14 mouse cellular contexts compared by ENCODE assay signal in genomic region chr7:6145423-6146188, GRCm38 (mm10). TPM values are rescaled to one million over a fixed set of nuclear protein-coding genes. Genes with fewer than 3 reads are reported as not detected.
DNase-seq lines count a peak whose midpoint lies in the region; ATAC-seq lines count a peak whose summit lies in the region.
"Had no signal": no experiment of that assay in that cellular context is flagged by ENCODE, and none has a peak within 500 bp of the region (broad histone marks: within the 10 kb centered on the region; RNA-seq: fewer than 3 reads in every experiment).

No protein-coding gene starts in this region.

- ATAC-seq in heart, embryonic 11.5 days (replicated peaks; ENCODE audit: insufficient number of reproducible peaks, low FRiP score, low TSS enrichment): 0 out of 2 replicates have a peak, but pooled peaks have one; percentile 19
- ATAC-seq in kidney, embryonic 15.5 days (replicated peaks; ENCODE audit: low FRiP score): 0 out of 2 replicates have a peak, but pooled peaks have one; percentile 10
- ATAC-seq in liver, embryonic 13.5 days (ENCODE audit: low read depth): 0 out of 2 replicates have a peak, but pooled peaks have one; percentile 11
- ATAC-seq: forebrain, embryonic 14.5 days had no signal

- DNase-seq in heart, adult 8-10 months (ENCODE audit: low spot score): no peak
- no peak for DNase-seq in kidney, adult 18-20 months
- peak; percentile 32 for DNase-seq in NIH3T3 (ENCODE audit: low read depth)
- DNase-seq in liver, embryonic 13.5 days: no peak
- no peak for DNase-seq in ovary, postnatal 10 days (ENCODE audit: low spot score)
- DNase-seq in urinary bladder, adult 2 months (ENCODE audit: low spot score): no peak
- DNase-seq: heart, postnatal 14 days; layer of hippocampus, postnatal 36 days had no signal

- H3K4me2 ChIP-seq in heart, embryonic 11.5 days: no peak overlapping the region
- H3K4me2 ChIP-seq in kidney, embryonic 15.5 days: no peak overlapping the region
- no peak overlapping the region for H3K4me2 ChIP-seq in liver, embryonic 13.5 days
- H3K4me2 ChIP-seq: lung, embryonic 15.5 days had no signal

- H3K9ac ChIP-seq in heart, embryonic 11.5 days (ENCODE audit: low read depth, low read length): no peak overlapping the region
- H3K9ac ChIP-seq in kidney, embryonic 15.5 days: no peak overlapping the region
- H3K9ac ChIP-seq in liver, embryonic 13.5 days: no peak overlapping the region
- H3K9ac ChIP-seq: lung, embryonic 15.5 days had no signal

- H3K27me3 ChIP-seq in heart, embryonic 11.5 days (ENCODE audit: control insufficient read depth, insufficient read depth, low read length): no peaks in the 10 kb centered on the region
- H3K27me3 ChIP-seq in kidney, embryonic 15.5 days: no peaks in the 10 kb centered on the region
- no peaks in the 10 kb centered on the region for H3K27me3 ChIP-seq in liver, embryonic 13.5 days
- H3K27me3 ChIP-seq: lung, embryonic 15.5 days had no signal

- no peak overlapping the region for H3K4me3 ChIP-seq in heart, embryonic 11.5 days (ENCODE audit: low read depth, low read length)
- H3K4me3 ChIP-seq in kidney, embryonic 15.5 days (replicated peaks): no peak overlapping the region
- H3K4me3 ChIP-seq in liver, embryonic 13.5 days (replicated peaks): no peak overlapping the region
- H3K4me3 ChIP-seq: lung, embryonic 15.5 days had no signal

- peak overlapping the region; percentile 35; the same call in 1 of the 2 replicates for H3K27ac ChIP-seq in heart, embryonic 11.5 days (ENCODE audit: low read depth, low read length)
- peak overlapping the region; percentile 48 for H3K27ac ChIP-seq in kidney, embryonic 15.5 days
- peak overlapping the region; percentile 43; the same call in 1 of the 2 replicates for H3K27ac ChIP-seq in liver, embryonic 13.5 days

- 80% methylated on average over 8 of the region's 8 CpGs for WGBS in heart, embryonic 11.5 days (ENCODE audit: insufficient replicate concordance)
- WGBS in kidney, embryonic 15.5 days: 81% methylated on average over 8 of the region's 8 CpGs
- 66% methylated on average over 8 of the region's 8 CpGs for WGBS in liver, embryonic 13.5 days (ENCODE audit: insufficient replicate concordance)

- no peaks in the 10 kb centered on the region for H3K9me3 ChIP-seq in heart, embryonic 11.5 days (replicated peaks; ENCODE audit: control insufficient read depth, low read length)
- H3K9me3 ChIP-seq in kidney, embryonic 15.5 days (replicated peaks): no peaks in the 10 kb centered on the region
- H3K9me3 ChIP-seq in liver, embryonic 13.5 days (replicated peaks): no peaks in the 10 kb centered on the region
- H3K9me3 ChIP-seq: lung, embryonic 15.5 days had no signal

- H3K4me1 ChIP-seq in heart, embryonic 11.5 days (ENCODE audit: control insufficient read depth, insufficient read depth, low read length): peaks cover 56% of the 10 kb centered on the region
- H3K4me1 ChIP-seq in kidney, embryonic 15.5 days: peaks cover 34% of the 10 kb centered on the region
- peaks cover 67% of the 10 kb centered on the region for H3K4me1 ChIP-seq in liver, embryonic 13.5 days (replicated peaks)

- no peaks in the 10 kb centered on the region for H3K36me3 ChIP-seq in heart, embryonic 11.5 days (ENCODE audit: control insufficient read depth, insufficient read depth, low read length)
- peaks cover 15% of the 10 kb centered on the region for H3K36me3 ChIP-seq in kidney, embryonic 15.5 days
- peaks cover 14% of the 10 kb centered on the region for H3K36me3 ChIP-seq in liver, embryonic 13.5 days

RNA-seq across cellular contexts. Expression of gene Zfp787, which starts 10.2 kb away (rescaled TPM):
- 9.0 and 13.3 TPM in 2 replicates for polyA plus RNA-seq in heart, embryonic 11.5 days (2014; fragmentation: Nextera tagmentation; extraction: Ambion mirVana)
- 10 to 100 TPM; 24.7 to 29.4 (median 28.0) TPM for total RNA-seq in heart, adult 8-10 months (2022)
- 30.7 and 31.9 TPM in 2 replicates for polyA plus RNA-seq in kidney, embryonic 15.5 days (2015; fragmentation: Nextera tagmentation; extraction: Ambion mirVana)
- polyA plus RNA-seq in liver, embryonic 13.5 days (2015; fragmentation: Nextera tagmentation; extraction: Ambion mirVana): 9.9 and 12.0 TPM in 2 replicates
- 33.4 and 38.5 TPM in 2 replicates for polyA plus RNA-seq in urinary bladder, adult 2 months (2012; rRNA removed)

RNA-seq across cellular contexts. Expression of gene Zfp444, which starts 26.4 kb away (rescaled TPM):
- polyA plus RNA-seq in heart, embryonic 11.5 days (2014; fragmentation: Nextera tagmentation; extraction: Ambion mirVana): 30.9 and 31.4 TPM in 2 replicates
- 10 to 100 TPM in 2 of 4 experiments, 1 to 10 TPM in 2; 7.0 to 10.3 (median 9.9) TPM for total RNA-seq in heart, adult 8-10 months (2022)
- 65.5 and 71.4 TPM in 2 replicates for polyA plus RNA-seq in kidney, embryonic 15.5 days (2015; fragmentation: Nextera tagmentation; extraction: Ambion mirVana)
- polyA plus RNA-seq in liver, embryonic 13.5 days (2015; fragmentation: Nextera tagmentation; extraction: Ambion mirVana): 19.6 and 21.0 TPM in 2 replicates
- polyA plus RNA-seq in urinary bladder, adult 2 months (2012; rRNA removed): 21.3 and 23.1 TPM in 2 replicates

RNA-seq across cellular contexts. Expression of gene Galp, which starts 51.3 kb away (rescaled TPM):
- polyA plus RNA-seq in heart, embryonic 11.5 days (2014; fragmentation: Nextera tagmentation; extraction: Ambion mirVana): not detected in 2 replicates
- not detected for total RNA-seq in heart, adult 8-10 months (2022)
- not detected in 2 replicates for polyA plus RNA-seq in kidney, embryonic 15.5 days (2015; fragmentation: Nextera tagmentation; extraction: Ambion mirVana)
- not detected in 2 replicates for polyA plus RNA-seq in liver, embryonic 13.5 days (2015; fragmentation: Nextera tagmentation; extraction: Ambion mirVana)
- not detected in 2 replicates for polyA plus RNA-seq in urinary bladder, adult 2 months (2012; rRNA removed)
- total RNA-seq: common myeloid progenitor, adult 5-6 weeks; heart, postnatal 14 days; layer of hippocampus, postnatal 36 days had no signal
- polyA plus RNA-seq: C2C12; forebrain, embryonic 14.5 days; lung, embryonic 15.5 days had no signal
